Mouse (Mus musculus) neural tube, embryonic 12.5 days (tissue): ENCODE results near the gene Tepsin. TPM values are rescaled to one million over a fixed set of nuclear protein-coding genes. Genes with fewer than 3 reads are reported as not detected.

ENCODE experiments used
- ATAC-seq: fragments of 200-750 bp; cut with Nextera tagmentation; 2 replicates; pipeline ENCODE4 v1.8.0; 2017; ENCODE audit warnings: low read depth, mild to moderate bottlenecking, moderate TSS enrichment, moderate library complexity; ENCODE audit not compliant: low FRiP score
- H3K27ac ChIP-seq: fragments of 300-500 bp; sonication (generic); 2 replicates; pipeline ENCODE4 v1.5.1; 2016
- H3K27me3 ChIP-seq: fragments of 300-500 bp; sonication (generic); replicated peaks from 2 replicates; pipeline ENCODE4 v1.6.1; 2016; ENCODE audit warnings: mild to moderate bottlenecking
- H3K36me3 ChIP-seq: fragments of 300-500 bp; sonication (generic); 2 replicates; pipeline ENCODE4 v1.6.1; 2016; ENCODE audit warnings: mild to moderate bottlenecking
- H3K4me1 ChIP-seq: fragments of 300-500 bp; sonication (generic); 2 replicates; pipeline ENCODE4 v1.6.1; 2016
- H3K4me2 ChIP-seq: fragments of 300-500 bp; sonication (generic); replicated peaks from 2 replicates; pipeline ENCODE4 v1.6.1; 2016; ENCODE audit warnings: mild to moderate bottlenecking
- H3K4me3 ChIP-seq: fragments of 300-500 bp; sonication (generic); 2 replicates; pipeline ENCODE4 v1.5.1; 2016
- H3K9ac ChIP-seq: fragments of 300-500 bp; sonication (generic); 2 replicates; pipeline ENCODE4 v1.6.1; 2016; ENCODE audit warnings: mild to moderate bottlenecking
- H3K9me3 ChIP-seq: fragments of 300-500 bp; sonication (generic); 2 replicates; pipeline ENCODE4 v1.6.1; 2016; ENCODE audit warnings: mild to moderate bottlenecking
- WGBS: fragments of 180-500 bp; shearing (Covaris S2); methylation state at CpG from one replicate; pipeline ENCODE4 v1.1.7; 2016; 5-methylcytosine and 5-hydroxymethylcytosine counted together
- polyA plus RNA-seq: library from polyadenylated mRNA; unstranded; fragments of >200 nt; fragmentation: Nextera tagmentation; extraction: Ambion mirVana; gene quantifications from 2 replicates; pipeline ENCODE4 v1.2.1, GENCODE M21; 2016

The Tepsin gene
- polyA plus RNA-seq, 1 experiment from 2014 or later: 24.5 TPM

DNA sequence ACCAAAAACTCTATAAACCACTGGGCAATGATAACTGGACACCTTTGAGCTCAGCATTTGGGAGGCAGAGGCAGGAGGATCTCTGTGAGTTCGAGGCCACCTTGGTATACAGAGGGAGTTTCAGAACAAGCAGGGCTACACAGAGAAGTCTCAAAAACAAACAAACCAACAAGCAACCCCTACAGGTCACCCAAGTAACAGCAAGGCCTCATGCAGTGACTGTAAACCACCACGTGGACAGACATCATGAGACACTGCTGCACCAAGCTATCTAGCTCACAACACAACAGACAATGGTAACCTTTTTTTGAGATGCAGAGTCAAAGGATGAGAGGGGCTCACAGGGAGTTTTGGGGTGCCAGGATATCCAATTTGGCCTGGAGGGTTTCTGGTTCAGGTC, 28.3 kb upstream of the Tepsin start:
- H3K27me3 ChIP-seq: no peaks in the 10 kb centered on the region
- H3K4me3 ChIP-seq: no peak overlapping the region
- H3K27ac ChIP-seq: no peak overlapping the region
- peaks cover 67% of the 10 kb centered on the region for H3K36me3 ChIP-seq
- no peak for ATAC-seq
- no peak overlapping the region for H3K4me2 ChIP-seq
- no peaks in the 10 kb centered on the region; the same call in 1 of the 2 replicates for H3K4me1 ChIP-seq
- no peak overlapping the region for H3K9ac ChIP-seq
- H3K9me3 ChIP-seq: no peaks in the 10 kb centered on the region
- 87% methylated on average over 2 of the region's 2 CpGs for WGBS

GRCm38 (mm10) chr11:120122126-120122525, 23.6 kb upstream of the Tepsin start:
- Histone ChIP-seq H3K4me3 (no peak overlapping the region), H3K4me1 (peaks cover 7% of the 10 kb centered on the region; the same call in 1 of the 2 replicates), H3K4me2 (no peak overlapping the region), H3K27me3 (no peaks in the 10 kb centered on the region), H3K36me3 (peaks cover 46% of the 10 kb centered on the region), H3K9ac (no peak overlapping the region), H3K9me3 (no peaks in the 10 kb centered on the region), H3K27ac (no peak overlapping the region)
- no peak for ATAC-seq
- 90% methylated on average over 12 of the region's 12 CpGs for WGBS

- peaks cover 50% of the 10 kb centered on the region for H3K36me3 ChIP-seq
- H3K4me3 ChIP-seq: no peak overlapping the region
- no peaks in the 10 kb centered on the region for H3K9me3 ChIP-seq
- peak overlapping the region; percentile 26; the same call in 1 of the 2 replicates for H3K9ac ChIP-seq
- H3K4me1 ChIP-seq: peaks cover 7% of the 10 kb centered on the region; the same call in 1 of the 2 replicates
- no peak overlapping the region for H3K4me2 ChIP-seq
- WGBS: 83% methylated on average over 17 of the region's 17 CpGs
- no peak for ATAC-seq
- no peaks in the 10 kb centered on the region for H3K27me3 ChIP-seq
- no peak overlapping the region for H3K27ac ChIP-seq
Observed at GRCm38 (mm10) chr11:120120642-120121420, 22.3 kb upstream of the Tepsin start.

DNA sequence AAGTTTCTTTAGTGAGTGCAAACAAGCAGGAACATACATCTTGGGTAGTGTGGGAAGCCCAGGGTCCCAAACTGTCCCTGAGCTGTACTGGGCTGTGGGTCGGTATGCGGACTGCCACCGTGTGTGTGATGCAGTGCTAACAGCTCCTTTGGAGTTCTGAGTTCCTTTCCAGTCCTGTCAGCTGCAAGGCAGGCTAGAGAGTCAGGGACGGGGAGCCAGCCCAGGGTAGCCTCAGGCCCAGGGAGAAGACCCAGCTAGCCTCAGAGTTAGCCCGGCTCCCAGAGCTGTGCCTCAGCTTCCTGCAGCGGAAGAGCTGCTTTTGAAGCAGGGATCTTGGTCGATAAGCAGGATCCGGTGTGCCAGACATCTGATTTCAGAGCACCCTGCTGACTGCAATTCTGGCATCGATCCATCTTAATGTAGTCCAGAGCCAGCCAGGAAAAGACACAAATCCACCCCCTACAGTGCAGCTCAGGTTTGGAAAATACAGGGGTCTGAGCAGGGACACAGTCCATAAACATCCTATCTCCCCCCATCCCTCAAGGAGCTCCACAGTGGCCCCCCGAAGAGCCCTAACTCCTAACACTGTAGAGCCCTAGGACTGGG, 21.5 kb upstream of the Tepsin start:
- Histone ChIP-seq H3K9me3 (no peaks in the 10 kb centered on the region), H3K27me3 (no peaks in the 10 kb centered on the region), H3K27ac (no peak overlapping the region), H3K4me2 (no peak overlapping the region), H3K4me1 (peaks cover 7% of the 10 kb centered on the region; the same call in 1 of the 2 replicates), H3K9ac (peak overlapping the region; percentile 26; the same call in 1 of the 2 replicates), H3K36me3 (peaks cover 54% of the 10 kb centered on the region), H3K4me3 (no peak overlapping the region)
- no peak for ATAC-seq
- WGBS: 88% methylated on average over 10 of the region's 10 CpGs

GRCm38 (mm10) chr11:120119108-120119507, 20.6 kb upstream of the Tepsin start:
- no peak for ATAC-seq
- WGBS: 93% methylated on average over 7 of the region's 7 CpGs

DNA sequence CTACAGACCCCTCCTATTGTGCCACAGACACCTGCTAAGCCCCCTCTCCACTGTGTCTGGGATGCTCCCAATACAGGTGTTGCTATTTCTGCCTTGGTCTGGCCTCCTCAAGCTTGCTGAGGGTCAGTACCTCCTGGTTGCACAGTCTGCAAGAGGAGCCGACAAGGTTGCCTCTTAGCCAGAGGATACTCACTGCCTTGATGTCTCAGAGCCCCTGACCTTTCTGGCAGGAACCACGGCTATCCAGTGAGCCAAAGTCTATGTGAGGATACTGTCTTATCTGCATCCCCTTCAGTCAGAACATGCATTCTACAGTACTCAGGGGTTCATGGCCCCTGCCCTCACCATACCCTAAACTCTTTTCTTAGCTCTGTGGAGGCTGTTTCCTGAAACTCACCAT, 19.1 kb upstream of the Tepsin start:
- H3K9ac ChIP-seq: no peak overlapping the region
- 85% methylated on average over 2 of the region's 2 CpGs for WGBS
- H3K4me3 ChIP-seq: no peak overlapping the region
- H3K27ac ChIP-seq: no peak overlapping the region
- H3K27me3 ChIP-seq: no peaks in the 10 kb centered on the region
- peaks cover 7% of the 10 kb centered on the region; the same call in 1 of the 2 replicates for H3K4me1 ChIP-seq
- ATAC-seq: no peak
- no peaks in the 10 kb centered on the region for H3K9me3 ChIP-seq
- peaks cover 53% of the 10 kb centered on the region for H3K36me3 ChIP-seq
- no peak overlapping the region for H3K4me2 ChIP-seq

More at GRCm38 (mm10) chr11:120119108-120119507, 20.6 kb upstream of the Tepsin start:
- Histone ChIP-seq H3K36me3 (peaks cover 60% of the 10 kb centered on the region), H3K4me3 (no peak overlapping the region), H3K4me1 (peaks cover 7% of the 10 kb centered on the region; the same call in 1 of the 2 replicates), H3K27me3 (no peaks in the 10 kb centered on the region), H3K27ac (no peak overlapping the region), H3K9ac (no peak overlapping the region), H3K9me3 (no peaks in the 10 kb centered on the region), H3K4me2 (no peak overlapping the region)

DNA sequence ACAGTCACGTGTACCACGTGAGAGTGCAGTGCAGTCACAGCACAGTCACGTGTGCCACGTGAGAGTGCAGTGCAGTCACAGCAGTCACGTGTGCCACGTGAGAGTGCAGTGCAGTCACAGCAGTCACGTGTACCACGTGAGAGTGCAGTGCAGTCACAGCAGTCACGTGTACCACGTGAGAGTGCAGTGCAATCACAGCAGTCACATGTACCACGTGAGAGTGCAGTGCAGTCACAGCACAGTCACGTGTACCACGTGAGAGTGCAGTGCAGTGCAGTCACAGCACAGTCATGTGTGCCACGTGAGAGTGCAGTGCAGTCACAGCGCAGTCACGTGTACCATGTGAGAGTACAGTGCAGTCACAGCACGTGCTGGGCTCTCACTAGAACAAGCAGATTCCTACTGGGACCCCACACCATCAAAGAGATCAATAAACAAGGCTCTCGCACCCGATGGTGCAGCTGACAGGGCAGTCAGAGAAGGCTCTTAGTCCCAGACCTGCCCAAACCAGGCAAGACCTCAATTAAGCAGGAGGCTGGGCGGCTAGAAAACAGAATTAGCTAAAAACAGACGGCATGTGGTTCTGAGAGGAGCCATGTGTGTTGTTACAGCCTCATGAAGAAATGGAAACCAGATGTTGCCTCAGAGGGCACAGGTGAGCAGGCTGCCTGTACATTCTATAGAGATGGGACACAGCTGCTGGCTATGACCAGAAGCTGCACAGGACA, 16.1 kb upstream of the Tepsin start:
- H3K27me3 ChIP-seq: no peaks in the 10 kb centered on the region
- H3K9ac ChIP-seq: no peak overlapping the region
- H3K4me1 ChIP-seq: no peaks in the 10 kb centered on the region
- no peak overlapping the region for H3K4me2 ChIP-seq
- no peak overlapping the region for H3K27ac ChIP-seq
- peaks cover 63% of the 10 kb centered on the region for H3K36me3 ChIP-seq
- H3K4me3 ChIP-seq: no peak overlapping the region
- ATAC-seq: no peak
- WGBS: 91% methylated on average over 21 of the region's 21 CpGs
- no peaks in the 10 kb centered on the region for H3K9me3 ChIP-seq

- 95% methylated on average over 4 of the region's 4 CpGs for WGBS
- Histone ChIP-seq H3K27me3 (no peaks in the 10 kb centered on the region), H3K4me3 (no peak overlapping the region), H3K4me2 (no peak overlapping the region), H3K9ac (no peak overlapping the region), H3K9me3 (no peaks in the 10 kb centered on the region), H3K27ac (no peak overlapping the region), H3K4me1 (no peaks in the 10 kb centered on the region), H3K36me3 (peaks cover 71% of the 10 kb centered on the region)
- ATAC-seq: no peak
Observed at GRCm38 (mm10) chr11:120112136-120112535, 13.6 kb upstream of the Tepsin start.

GRCm38 (mm10) chr11:120111033-120111432, 12.5 kb upstream of the Tepsin start:
- no peak for ATAC-seq
- 5% methylated on average over 2 of the region's 2 CpGs for WGBS

GRCm38 (mm10) chr11:120110554-120110953, 12.0 kb upstream of the Tepsin start:
- ATAC-seq: no peak
- Histone ChIP-seq H3K27me3 (no peaks in the 10 kb centered on the region), H3K27ac (no peak overlapping the region), H3K4me1 (no peaks in the 10 kb centered on the region), H3K9ac (no peak overlapping the region), H3K36me3 (peaks cover 73% of the 10 kb centered on the region), H3K4me3 (no peak overlapping the region), H3K9me3 (no peaks in the 10 kb centered on the region), H3K4me2 (no peak overlapping the region)
- 72% methylated on average over 7 of the region's 7 CpGs for WGBS

More at GRCm38 (mm10) chr11:120111033-120111432, 12.5 kb upstream of the Tepsin start:
- no peaks in the 10 kb centered on the region for H3K27me3 ChIP-seq
- H3K9ac ChIP-seq: no peak overlapping the region
- H3K4me2 ChIP-seq: no peak overlapping the region
- no peaks in the 10 kb centered on the region for H3K4me1 ChIP-seq
- H3K4me3 ChIP-seq: no peak overlapping the region
- no peak overlapping the region for H3K27ac ChIP-seq
- H3K36me3 ChIP-seq: peaks cover 73% of the 10 kb centered on the region
- no peaks in the 10 kb centered on the region for H3K9me3 ChIP-seq

GRCm38 (mm10) chr11:120109558-120110210, 11.2 kb upstream of the Tepsin start:
- Histone ChIP-seq H3K36me3 (peaks cover 73% of the 10 kb centered on the region), H3K27me3 (no peaks in the 10 kb centered on the region), H3K4me1 (no peaks in the 10 kb centered on the region), H3K4me3 (no peak overlapping the region), H3K9me3 (no peaks in the 10 kb centered on the region), H3K27ac (no peak overlapping the region), H3K4me2 (no peak overlapping the region), H3K9ac (no peak overlapping the region)
- ATAC-seq: no peak
- WGBS: 75% methylated on average over 14 of the region's 14 CpGs

- Histone ChIP-seq H3K36me3 (peaks cover 74% of the 10 kb centered on the region), H3K4me1 (no peaks in the 10 kb centered on the region), H3K4me3 (no peak overlapping the region), H3K27ac (no peak overlapping the region), H3K9ac (no peak overlapping the region), H3K27me3 (no peaks in the 10 kb centered on the region), H3K4me2 (no peak overlapping the region), H3K9me3 (no peaks in the 10 kb centered on the region)
- 88% methylated on average over 9 of the region's 9 CpGs for WGBS
- no peak for ATAC-seq
Observed at GRCm38 (mm10) chr11:120107796-120108195, 9.3 kb upstream of the Tepsin start.
